Mouse (Mus musculus): Measurements from ENCODE around the gene Pak6.

Pak6 gene

GRCm38 (mm10) chr2:118664975-118665516 is 1.9 kb downstream of the Pak6 start:
- no peak for DNase-seq (ENCODE audit: low spot score in 2 of 2)

- no peak for DNase-seq (ENCODE audit: low spot score in 2 of 2)
Observed at GRCm38 (mm10) chr2:118665616-118666015, 2.5 kb downstream of the Pak6 start.

- no peak for DNase-seq (ENCODE audit: low spot score in 2 of 2)
Observed at GRCm38 (mm10) chr2:118667181-118667580, 4.1 kb downstream of the Pak6 start.

GRCm38 (mm10) chr2:118669245-118669644 is 6.1 kb downstream of the Pak6 start:
- DNase-seq (ENCODE audit: low spot score in 2 of 2) = no peak

GRCm38 (mm10) chr2:118669785-118670184 is 6.7 kb downstream of the Pak6 start:
- DNase-seq (ENCODE audit: low spot score in 2 of 2) = no peak

- no peak for DNase-seq (ENCODE audit: low spot score in 2 of 2)
Observed at GRCm38 (mm10) chr2:118671728-118672127, 8.6 kb downstream of the Pak6 start.

GRCm38 (mm10) chr2:118673686-118674465 is 10.8 kb downstream of the Pak6 start:
- no peak for DNase-seq (ENCODE audit: low spot score in 2 of 2)

GRCm38 (mm10) chr2:118674500-118674899 is 11.4 kb downstream of the Pak6 start:
- peak in 1 of 2 experiments; percentile 58 for DNase-seq (ENCODE audit: low spot score in 2 of 2)

- DNase-seq (ENCODE audit: low spot score in 2 of 2) = peak in 1 of 2 experiments; percentile 55
Observed at GRCm38 (mm10) chr2:118676839-118677741, 14.0 kb downstream of the Pak6 start.

- no peak for DNase-seq (ENCODE audit: low spot score in 2 of 2)
Observed at GRCm38 (mm10) chr2:118677817-118678216, 14.7 kb downstream of the Pak6 start.

GRCm38 (mm10) chr2:118679577-118679976 is 16.5 kb downstream of the Pak6 start:
- no peak for DNase-seq (ENCODE audit: low spot score in 2 of 2)

- no peak for DNase-seq (ENCODE audit: low spot score in 2 of 2)
Observed at GRCm38 (mm10) chr2:118680926-118681325, 17.8 kb downstream of the Pak6 start.

- DNase-seq (ENCODE audit: low spot score in 2 of 2) = no peak
Observed at GRCm38 (mm10) chr2:118682544-118683260, 19.6 kb downstream of the Pak6 start.

GRCm38 (mm10) chr2:118685088-118685487 is 22.0 kb downstream of the Pak6 start:
- DNase-seq (ENCODE audit: low spot score in 2 of 2) = no peak

GRCm38 (mm10) chr2:118686693-118687092 is 23.6 kb downstream of the Pak6 start:
- DNase-seq (ENCODE audit: low spot score in 2 of 2) = no peak

GRCm38 (mm10) chr2:118687791-118688190 is 24.7 kb downstream of the Pak6 start:
- DNase-seq (ENCODE audit: low spot score in 2 of 2) = no peak

GRCm38 (mm10) chr2:118689875-118690274 is 26.8 kb downstream of the Pak6 start:
- DNase-seq (ENCODE audit: low spot score in 2 of 2) = no peak

- DNase-seq (ENCODE audit: low spot score in 2 of 2) = no peak
Observed at GRCm38 (mm10) chr2:118693370-118693966, 30.4 kb downstream of the Pak6 start.

GRCm38 (mm10) chr2:118695677-118696232 is 32.7 kb downstream of the Pak6 start:
- no peak for DNase-seq (ENCODE audit: low spot score in 2 of 2)

GRCm38 (mm10) chr2:118696451-118697308 is 33.6 kb downstream of the Pak6 start:
- DNase-seq (ENCODE audit: low spot score in 2 of 2) = no peak
